Mouse (Mus musculus): ENCODE results near the gene Mvk. TPM values are rescaled to one million over a fixed set of nuclear protein-coding genes. Genes with fewer than 3 reads are reported as not detected.

Mvk gene
- polyA plus RNA-seq (2011; ENCODE audit: insufficient read depth, insufficient read length, low replicate concordance, missing spikeins): 6.7 and 7.7 TPM in 2 replicates

GRCm38 (mm10) chr5:114443566-114444367 is at the start of gene Mvk, which contains the start of gene Mmab:
Gene Mvk, plus strand, starts transcription at chr5:114444269.
Gene Mmab, minus strand, starts transcription at chr5:114444060.
- WGBS: 1% methylated on average over 43 of the region's 43 CpGs
- Histone ChIP-seq H3K4me3 (replicated peaks; ENCODE audit: control insufficient read depth, low read depth, low read length) (peak within 1 kb of the TSS; percentile 92), H3K27ac (ENCODE audit: control insufficient read depth, insufficient read depth, low read depth, low read length, poor library complexity) (peak within 1 kb of the TSS; percentile 52; the same call in 1 of the 2 replicates), H3K4me1 (ENCODE audit: control insufficient read depth, insufficient read depth, low read length) (no peaks in the 10 kb centered on the region; the same call in 1 of the 2 replicates)
- TF ChIP-seq CTCF (IDR thresholded peaks at IDR 0.05; ENCODE audit: control insufficient read depth, insufficient read depth, low read length) (no peak), POLR2A (IDR thresholded peaks at IDR 0.05; ENCODE audit: borderline replicate concordance, control insufficient read depth, low read depth, low read length) (0 out of 2 replicates have a peak, but pooled peaks have one; percentile 44)

- Histone ChIP-seq H3K4me1 (ENCODE audit: control insufficient read depth, insufficient read depth, low read length) (no peaks in the 10 kb centered on the region), H3K27ac (ENCODE audit: control insufficient read depth, insufficient read depth, low read depth, low read length, poor library complexity) (no peak overlapping the region), H3K4me3 (replicated peaks; ENCODE audit: control insufficient read depth, low read depth, low read length) (no peak overlapping the region)
- WGBS: 91% methylated on average over 14 of the region's 14 CpGs
- TF ChIP-seq CTCF (IDR thresholded peaks at IDR 0.05; ENCODE audit: control insufficient read depth, insufficient read depth, low read length) (no peak), POLR2A (IDR thresholded peaks at IDR 0.05; ENCODE audit: borderline replicate concordance, control insufficient read depth, low read depth, low read length) (no peak)
Observed at GRCm38 (mm10) chr5:114406592-114406991, 37.5 kb upstream of the Mvk start.

- 87% methylated on average over 10 of the region's 10 CpGs for WGBS
- Histone ChIP-seq H3K4me1 (ENCODE audit: control insufficient read depth, insufficient read depth, low read length) (no peaks in the 10 kb centered on the region), H3K27ac (ENCODE audit: control insufficient read depth, insufficient read depth, low read depth, low read length, poor library complexity) (no peak overlapping the region), H3K4me3 (replicated peaks; ENCODE audit: control insufficient read depth, low read depth, low read length) (no peak overlapping the region)
- TF ChIP-seq POLR2A (IDR thresholded peaks at IDR 0.05; ENCODE audit: borderline replicate concordance, control insufficient read depth, low read depth, low read length): no peak
- TF ChIP-seq CTCF (IDR thresholded peaks at IDR 0.05; ENCODE audit: control insufficient read depth, insufficient read depth, low read length): no peak
Observed at GRCm38 (mm10) chr5:114407269-114407668, 36.8 kb upstream of the Mvk start.

- WGBS: 91% methylated on average over 9 of the region's 9 CpGs
- Histone ChIP-seq H3K4me3 (replicated peaks; ENCODE audit: control insufficient read depth, low read depth, low read length) (no peak overlapping the region), H3K27ac (ENCODE audit: control insufficient read depth, insufficient read depth, low read depth, low read length, poor library complexity) (no peak overlapping the region), H3K4me1 (ENCODE audit: control insufficient read depth, insufficient read depth, low read length) (no peaks in the 10 kb centered on the region)
- no peak for TF ChIP-seq POLR2A (IDR thresholded peaks at IDR 0.05; ENCODE audit: borderline replicate concordance, control insufficient read depth, low read depth, low read length)
Observed at GRCm38 (mm10) chr5:114407810-114408209, 36.3 kb upstream of the Mvk start.

GRCm38 (mm10) chr5:114408846-114409245 is 35.2 kb upstream of the Mvk start:
- WGBS: 93% methylated on average over 11 of the region's 11 CpGs
- Histone ChIP-seq H3K4me1 (ENCODE audit: control insufficient read depth, insufficient read depth, low read length) (no peaks in the 10 kb centered on the region), H3K4me3 (replicated peaks; ENCODE audit: control insufficient read depth, low read depth, low read length) (no peak overlapping the region), H3K27ac (ENCODE audit: control insufficient read depth, insufficient read depth, low read depth, low read length, poor library complexity) (no peak overlapping the region)
- TF ChIP-seq CTCF (IDR thresholded peaks at IDR 0.05; ENCODE audit: control insufficient read depth, insufficient read depth, low read length) (no peak), POLR2A (IDR thresholded peaks at IDR 0.05; ENCODE audit: borderline replicate concordance, control insufficient read depth, low read depth, low read length) (no peak)

- 88% methylated on average over 13 of the region's 13 CpGs for WGBS
Observed at GRCm38 (mm10) chr5:114410429-114410828, 33.6 kb upstream of the Mvk start.

GRCm38 (mm10) chr5:114412361-114412998 is 31.6 kb upstream of the Mvk start:
- no peak for TF ChIP-seq POLR2A (IDR thresholded peaks at IDR 0.05; ENCODE audit: borderline replicate concordance, control insufficient read depth, low read depth, low read length)
- no peak for TF ChIP-seq CTCF (IDR thresholded peaks at IDR 0.05; ENCODE audit: control insufficient read depth, insufficient read depth, low read length)
- H3K27ac ChIP-seq (ENCODE audit: control insufficient read depth, insufficient read depth, low read depth, low read length, poor library complexity): no peak overlapping the region
- WGBS: 94% methylated on average over 23 of the region's 23 CpGs
- no peaks in the 10 kb centered on the region for H3K4me1 ChIP-seq (ENCODE audit: control insufficient read depth, insufficient read depth, low read length)
- no peak overlapping the region for H3K4me3 ChIP-seq (replicated peaks; ENCODE audit: control insufficient read depth, low read depth, low read length)

More at GRCm38 (mm10) chr5:114410429-114410828, 33.6 kb upstream of the Mvk start:
- no peaks in the 10 kb centered on the region for H3K4me1 ChIP-seq (ENCODE audit: control insufficient read depth, insufficient read depth, low read length)
- H3K27ac ChIP-seq (ENCODE audit: control insufficient read depth, insufficient read depth, low read depth, low read length, poor library complexity): no peak overlapping the region
- H3K4me3 ChIP-seq (replicated peaks; ENCODE audit: control insufficient read depth, low read depth, low read length): no peak overlapping the region
- no peak for TF ChIP-seq POLR2A (IDR thresholded peaks at IDR 0.05; ENCODE audit: borderline replicate concordance, control insufficient read depth, low read depth, low read length)
- TF ChIP-seq CTCF (IDR thresholded peaks at IDR 0.05; ENCODE audit: control insufficient read depth, insufficient read depth, low read length): no peak

- 90% methylated on average over 16 of the region's 16 CpGs for WGBS
- H3K4me1 ChIP-seq (ENCODE audit: control insufficient read depth, insufficient read depth, low read length): no peaks in the 10 kb centered on the region
- no peak for TF ChIP-seq POLR2A (IDR thresholded peaks at IDR 0.05; ENCODE audit: borderline replicate concordance, control insufficient read depth, low read depth, low read length)
- TF ChIP-seq CTCF (IDR thresholded peaks at IDR 0.05; ENCODE audit: control insufficient read depth, insufficient read depth, low read length): no peak
- H3K27ac ChIP-seq (ENCODE audit: control insufficient read depth, insufficient read depth, low read depth, low read length, poor library complexity): no peak overlapping the region
- H3K4me3 ChIP-seq (replicated peaks; ENCODE audit: control insufficient read depth, low read depth, low read length): no peak overlapping the region
Observed at GRCm38 (mm10) chr5:114413067-114413735, 30.9 kb upstream of the Mvk start.

All from bone marrow, adult 2 months (tissue).